8 mouse cellular contexts compared by ENCODE assay signal in the genomic region with DNA sequence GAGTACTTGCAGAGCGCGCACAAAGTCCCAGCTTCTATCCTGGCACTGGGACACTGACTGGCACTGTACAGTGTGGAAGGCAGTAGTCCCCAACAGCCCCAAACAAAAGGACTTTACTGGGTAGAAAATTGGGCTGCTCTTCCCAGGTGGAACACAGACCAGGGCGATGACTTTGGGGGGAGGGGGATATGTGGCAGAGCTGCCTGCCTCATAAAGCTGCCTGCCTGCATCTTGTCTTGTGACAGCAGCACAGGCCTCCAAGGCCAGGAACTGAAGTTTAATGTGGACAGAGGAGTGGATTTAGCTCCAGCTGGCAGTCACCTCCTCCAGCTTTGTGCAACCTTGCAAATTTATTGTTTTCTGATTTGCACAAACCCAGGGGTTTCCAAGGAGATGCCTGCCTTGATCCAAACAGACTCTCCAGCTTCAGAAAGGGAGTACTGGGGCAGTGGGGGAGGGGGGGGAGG. TPM values are rescaled to one million over a fixed set of nuclear protein-coding genes. Genes with fewer than 3 reads are reported as not detected.
DNase-seq lines count a peak whose midpoint lies in the region; ATAC-seq lines count a peak whose summit lies in the region.

No protein-coding gene starts in this region.

- peak overlapping the region; percentile 19; the same call in 1 of the 2 replicates for H3K27ac ChIP-seq in heart, embryonic 15.5 days
- H3K27ac ChIP-seq in limb, embryonic 10.5 days: peak overlapping the region; percentile 69

- WGBS in heart, embryonic 15.5 days: 51% methylated on average over 3 of the region's 3 CpGs
- WGBS in limb, embryonic 10.5 days: 61% methylated on average over 3 of the region's 3 CpGs

- H3K36me3 ChIP-seq in heart, embryonic 15.5 days: no peaks in the 10 kb centered on the region
- no peaks in the 10 kb centered on the region for H3K36me3 ChIP-seq in limb, embryonic 10.5 days

- intact Hi-C loops in heart, postnatal 25 days (cut with DNase I): no loop called here

- DNase-seq in heart, postnatal 25 days (ENCODE audit: low spot score): no peak
- peak; percentile 33 for DNase-seq in testis, postnatal 14 days (ENCODE audit: low spot score)
- DNase-seq in testis, postnatal 10 days (ENCODE audit: low spot score): no peak
- DNase-seq in limb, embryonic 10.5 days (ENCODE audit: low spot score): peak; percentile 51
- DNase-seq in liver: no peak
- DNase-seq in retina, postnatal 1 day: no peak
- DNase-seq in left cerebral cortex, adult 18-20 months (ENCODE audit: low spot score in 2 of 2): no peak

- no peaks in the 10 kb centered on the region for H3K9me3 ChIP-seq in heart, embryonic 15.5 days (replicated peaks)
- H3K9me3 ChIP-seq in limb, embryonic 10.5 days (replicated peaks): no peaks in the 10 kb centered on the region

- H3K4me2 ChIP-seq in heart, embryonic 15.5 days: no peak overlapping the region

- H3K4me1 ChIP-seq in heart, embryonic 15.5 days (replicated peaks): peaks cover 23% of the 10 kb centered on the region
- H3K4me1 ChIP-seq in limb, embryonic 10.5 days: peaks cover 46% of the 10 kb centered on the region

- no peak overlapping the region for H3K4me3 ChIP-seq in heart, embryonic 15.5 days
- no peak overlapping the region for H3K4me3 ChIP-seq in limb, embryonic 10.5 days

- H3K27me3 ChIP-seq in heart, embryonic 15.5 days: no peaks in the 10 kb centered on the region
- H3K27me3 ChIP-seq in limb, embryonic 10.5 days (ENCODE audit: low read depth, poor library complexity, severe bottlenecking): no peaks in the 10 kb centered on the region

- H3K9ac ChIP-seq in heart, embryonic 15.5 days: no peak overlapping the region

- ATAC-seq in heart, embryonic 15.5 days (replicated peaks; ENCODE audit: insufficient number of reproducible peaks, insufficient read depth, low FRiP score, low read depth): no peak

RNA-seq across cellular contexts. Expression of a gene that starts 25.8 kb away (rescaled TPM):
- polyA plus RNA-seq in heart, embryonic 15.5 days (2015; fragmentation: Nextera tagmentation; extraction: Ambion mirVana): 0.87 and 1.1 TPM in 2 replicates
- total RNA-seq in heart, postnatal 25 days (2021): not detected
- polyA plus RNA-seq in limb, embryonic 10.5 days (2016; fragmentation: Nextera tagmentation; extraction: Ambion mirVana): not detected in 2 replicates
- total RNA-seq in left cerebral cortex, adult 18-20 months (2021): 10 to 100 TPM in 1 of 2 experiments, 1 to 10 TPM in 1; 9.0 to 10.7 TPM

RNA-seq across cellular contexts. Expression of a gene that starts 42.2 kb away (rescaled TPM):
- polyA plus RNA-seq in heart, embryonic 15.5 days (2015; fragmentation: Nextera tagmentation; extraction: Ambion mirVana): 28.7 and 39.4 TPM in 2 replicates
- total RNA-seq in heart, postnatal 25 days (2021): 10 to 100 TPM in 1 of 2 experiments, 1 to 10 TPM in 1; 9.4 to 10.5 TPM
- polyA plus RNA-seq in limb, embryonic 10.5 days (2016; fragmentation: Nextera tagmentation; extraction: Ambion mirVana): 92.0 and 94.8 TPM in 2 replicates
- total RNA-seq in left cerebral cortex, adult 18-20 months (2021): 10 to 100 TPM; 16.3 to 18.5 TPM

RNA-seq across cellular contexts. Expression of a gene that starts 55.7 kb away (rescaled TPM):
- 44.6 and 49.1 TPM in 2 replicates for polyA plus RNA-seq in heart, embryonic 15.5 days (2015; fragmentation: Nextera tagmentation; extraction: Ambion mirVana)
- total RNA-seq in heart, postnatal 25 days (2021): 10 to 100 TPM; 38.4 to 44.1 TPM
- 2.4 and 4.2 TPM in 2 replicates for polyA plus RNA-seq in limb, embryonic 10.5 days (2016; fragmentation: Nextera tagmentation; extraction: Ambion mirVana)
- 10 to 100 TPM in 1 of 2 experiments, 1 to 10 TPM in 1; 10.0 to 13.7 TPM for total RNA-seq in left cerebral cortex, adult 18-20 months (2021)

Comparison
In these comparisons a context has a peak if more than half of its experiments do, and no peak if none do; other contexts are left out.
1. DNase-seq: peak in testis, postnatal 14 days (single experiment) and limb, embryonic 10.5 days (single experiment); none in heart, postnatal 25 days (single experiment), testis, postnatal 10 days (single experiment), liver (single experiment), retina, postnatal 1 day (single experiment) and left cerebral cortex, adult 18-20 months (0 of 2).
2. RNA of a gene that starts 25.8 kb away (total RNA-seq): 9.0 to 10.7 TPM in left cerebral cortex, adult 18-20 months; not detected in heart, postnatal 25 days; every median in the first group is over 4 times any median in the second.